Mouse (Mus musculus): ENCODE results near the gene Ptprcap. TPM values are rescaled to one million over a fixed set of nuclear protein-coding genes. Genes with fewer than 3 reads are reported as not detected.

The Ptprcap gene
- polyA plus RNA-seq, 2 experiments from 2014 or later = 836 to 870 TPM

GRCm38 (mm10) chr19:4147782-4148490 lies 5.5 kb upstream of the Ptprcap start:
- ATAC-seq = no peak

- ATAC-seq = peak; percentile 98
These were observed 5.0 kb upstream of the Ptprcap start, which contains the start of gene Coro1b for GRCm38 (mm10) chr19:4148491-4148806. Gene Coro1b (plus strand): TSS chr19:4148619.

DNA sequence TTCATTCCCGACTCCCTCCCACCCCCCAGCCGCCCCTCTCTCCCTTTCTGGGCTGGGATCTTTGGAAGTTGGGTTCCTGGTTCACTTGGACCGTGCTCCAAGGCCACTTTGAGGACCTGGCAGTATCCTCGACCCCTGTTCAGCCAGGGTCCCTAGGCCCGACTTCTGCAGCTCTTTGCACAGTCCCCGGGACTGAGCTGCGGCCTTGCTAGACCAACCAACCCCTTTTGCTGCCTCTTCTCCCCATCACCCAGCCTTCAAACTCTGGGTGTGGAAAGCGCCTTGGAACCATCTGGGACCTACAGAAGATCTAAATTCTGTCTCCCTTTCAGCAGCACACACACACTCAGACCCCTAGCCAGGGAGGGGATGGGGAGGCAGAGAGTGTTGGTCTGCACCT lies 4.6 kb upstream of the Ptprcap start:
- no peak for ATAC-seq

DNA sequence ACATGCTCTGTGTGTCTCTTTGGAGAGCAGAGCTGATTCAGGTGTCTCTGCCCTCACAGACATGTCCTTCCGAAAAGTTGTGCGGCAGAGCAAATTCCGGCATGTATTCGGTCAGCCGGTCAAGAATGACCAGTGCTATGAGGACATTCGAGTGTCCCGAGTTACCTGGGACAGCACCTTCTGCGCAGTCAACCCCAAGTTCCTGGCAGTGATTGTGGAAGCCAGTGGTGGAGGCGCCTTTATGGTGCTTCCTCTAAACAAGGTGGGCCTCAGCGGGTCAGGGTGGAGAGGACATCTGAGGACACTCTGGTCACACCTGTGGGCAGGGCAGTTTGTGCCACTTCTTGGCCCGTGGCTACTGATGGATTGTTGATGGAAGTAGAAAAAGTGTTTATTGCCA lies 4.1 kb upstream of the Ptprcap start:
- ATAC-seq = no peak

GRCm38 (mm10) chr19:4149764-4150461 lies 3.5 kb upstream of the Ptprcap start:
- ATAC-seq = no peak

- ATAC-seq = no peak
These were observed 2.6 kb upstream of the Ptprcap start for GRCm38 (mm10) chr19:4150567-4151487.

DNA sequence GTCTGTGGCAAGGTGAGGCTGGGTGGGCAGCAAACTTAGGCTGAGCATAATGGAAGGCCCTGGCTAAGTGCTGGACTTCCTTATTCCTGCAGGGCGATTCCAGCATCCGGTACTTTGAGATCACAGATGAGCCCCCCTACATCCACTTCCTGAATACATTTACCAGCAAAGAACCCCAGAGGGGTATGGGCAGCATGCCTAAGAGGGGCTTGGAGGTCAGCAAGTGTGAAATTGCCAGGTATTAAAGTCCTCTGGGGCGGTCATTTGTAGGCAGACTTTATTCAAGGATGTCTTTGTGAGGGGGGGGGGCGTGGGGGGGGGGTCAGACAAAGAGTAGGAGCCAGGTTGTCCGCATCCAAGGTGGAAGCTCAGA lies 1.9 kb upstream of the Ptprcap start:
- no peak for ATAC-seq

DNA sequence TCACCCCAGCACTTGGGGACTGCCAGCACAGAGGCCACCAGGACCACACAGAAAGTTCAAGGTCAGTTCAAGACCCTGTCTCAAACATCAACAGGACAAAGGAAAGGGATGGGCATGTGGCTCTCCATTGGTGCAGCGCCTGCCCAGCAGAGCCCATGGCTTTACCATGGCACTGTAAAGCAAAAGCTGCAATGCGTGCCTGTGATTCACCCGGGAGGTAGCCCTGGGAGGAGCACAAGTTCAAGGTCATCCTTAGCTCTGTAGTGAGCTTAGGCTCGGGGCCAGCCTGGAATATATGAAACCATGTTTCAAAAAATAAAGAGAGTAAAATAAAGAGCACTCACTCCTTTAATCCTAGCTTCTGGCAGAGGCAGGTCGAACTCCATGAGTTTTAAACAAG lies 1.5 kb upstream of the Ptprcap start:
- ATAC-seq = no peak

DNA sequence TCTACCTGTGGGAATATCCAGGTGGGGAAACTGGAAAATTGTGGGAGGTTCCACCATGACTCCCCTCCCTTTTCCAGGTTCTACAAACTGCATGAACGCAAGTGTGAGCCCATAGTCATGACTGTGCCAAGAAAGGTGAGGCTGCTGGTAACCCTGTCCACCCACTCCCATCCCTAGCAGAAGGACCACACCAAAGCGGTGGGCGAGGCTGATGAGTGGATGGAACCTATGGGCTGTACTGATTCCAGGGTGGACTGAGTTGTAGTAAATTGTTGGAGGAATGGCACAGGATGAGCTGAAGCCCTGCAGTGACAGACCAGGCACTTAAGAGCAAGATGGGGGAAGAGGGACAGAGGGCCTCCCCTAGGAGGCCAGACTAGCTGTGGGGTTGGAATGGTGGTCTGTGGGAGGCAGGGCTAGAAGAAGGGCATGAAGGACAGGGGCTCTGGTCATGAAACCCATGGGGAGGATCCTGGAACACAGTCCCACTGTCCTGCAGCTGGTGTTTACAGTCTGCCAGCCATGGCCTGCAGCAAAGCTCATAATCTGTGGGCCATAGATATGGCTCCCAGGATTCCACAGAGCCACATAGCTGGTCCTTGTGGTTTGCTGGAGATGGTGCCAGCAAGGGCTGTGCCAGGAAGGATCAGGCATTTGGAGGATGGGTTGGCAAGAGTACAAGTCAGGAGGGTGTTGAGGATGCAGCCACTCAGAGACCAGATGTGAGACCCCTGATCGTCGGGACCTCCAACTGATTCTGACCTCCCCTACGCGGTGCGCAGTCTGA lies 766 bp upstream of the Ptprcap start:
- no peak for ATAC-seq

DNA sequence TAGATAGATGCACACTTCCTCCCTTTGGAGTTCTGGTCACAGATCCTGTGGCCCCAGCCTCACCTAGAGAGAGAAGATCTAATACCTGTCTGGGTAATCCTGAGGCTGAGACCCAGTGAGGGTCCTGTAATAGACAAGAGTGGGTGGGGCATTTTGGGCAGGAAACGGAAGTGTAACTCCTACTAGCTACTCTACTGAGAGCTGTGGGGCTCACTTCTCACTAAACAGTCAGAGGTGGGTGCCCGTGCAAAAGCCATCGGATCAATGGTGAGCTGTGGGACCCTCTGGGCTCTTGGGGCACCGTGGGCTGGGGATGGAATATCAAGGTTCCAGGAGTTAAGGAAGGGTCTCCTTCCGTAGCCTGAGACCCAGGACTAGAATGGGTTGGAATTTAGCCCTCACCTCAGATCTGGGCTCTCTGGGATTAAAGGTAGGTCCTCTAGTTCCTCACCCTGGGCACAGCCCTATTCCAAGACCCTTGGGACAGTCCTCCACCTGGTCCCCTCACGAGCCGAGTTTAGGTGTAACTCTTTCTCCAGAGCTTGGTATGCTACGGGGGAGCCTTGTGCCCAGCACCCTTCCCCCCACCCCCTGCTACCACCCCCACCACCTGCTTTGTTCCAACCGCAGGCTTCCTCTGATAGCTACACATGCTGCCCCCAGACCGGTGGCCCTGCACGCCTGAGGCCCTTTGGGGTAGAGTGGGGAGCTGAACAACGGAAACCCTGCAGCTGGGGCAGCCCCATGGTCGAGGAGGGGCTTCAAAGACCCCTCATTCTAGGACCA lies 1.2 kb downstream of the Ptprcap start:
- peak; percentile 84 for ATAC-seq

GRCm38 (mm10) chr19:4155223-4156072 lies 2.0 kb downstream of the Ptprcap start:
- ATAC-seq = peak; percentile 36

DNA sequence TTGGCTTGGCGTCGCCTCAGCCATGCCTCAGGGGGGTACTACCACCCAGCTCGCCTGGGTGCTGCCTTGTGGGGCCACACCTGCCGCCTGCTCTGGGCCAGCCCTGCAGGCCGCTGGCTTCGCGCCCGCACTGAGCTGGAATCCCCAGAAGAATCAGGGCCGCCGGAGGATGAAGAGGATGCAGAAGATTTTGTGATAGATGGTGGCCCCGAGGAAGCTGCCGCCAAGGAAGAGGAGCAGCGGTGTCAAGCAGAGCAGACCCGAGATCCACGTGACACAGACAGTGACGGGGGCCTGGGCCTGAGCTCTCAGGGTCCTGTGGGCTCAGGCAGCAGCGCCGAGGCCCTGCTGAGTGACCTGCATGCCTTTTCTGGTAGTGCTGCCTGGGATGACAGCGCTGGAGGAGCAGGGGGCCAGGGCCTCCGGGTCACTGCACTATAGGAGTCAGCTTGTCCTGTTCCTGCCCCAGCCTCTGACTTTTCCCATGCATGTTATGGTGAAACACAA lies 2.7 kb downstream of the Ptprcap start:
- ATAC-seq = no peak

- ATAC-seq = no peak
These were observed 3.4 kb downstream of the Ptprcap start for GRCm38 (mm10) chr19:4156771-4157170.

DNA sequence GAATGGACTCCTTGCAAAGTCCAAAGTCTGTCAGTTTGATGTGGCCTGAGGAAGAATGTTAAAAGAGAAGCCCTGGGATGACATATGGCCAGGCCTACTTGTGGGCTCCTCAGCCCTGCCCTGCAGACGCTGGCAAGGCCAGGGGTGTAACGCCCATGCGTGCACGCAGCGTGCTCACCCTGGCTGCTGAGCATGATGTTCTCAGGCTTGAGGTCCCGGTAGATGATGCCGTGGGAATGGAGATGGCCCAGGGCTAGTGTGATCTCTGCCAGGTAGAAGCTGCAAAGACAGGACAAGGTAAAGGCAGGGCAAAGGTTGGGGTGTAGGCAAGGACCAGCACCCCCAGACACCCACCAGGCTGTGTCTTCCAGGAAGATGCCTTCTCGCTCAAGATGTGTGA lies 5.6 kb downstream of the Ptprcap start:
- ATAC-seq = no peak

GRCm38 (mm10) chr19:4162646-4163542 lies 9.5 kb downstream of the Ptprcap start, which contains the start of gene Rps6kb2:
Gene Rps6kb2 (minus strand): TSS chr19:4163354.
- ATAC-seq = peak; percentile 98

- ATAC-seq = no peak
These were observed 10.1 kb downstream of the Ptprcap start for GRCm38 (mm10) chr19:4163543-4163887.

GRCm38 (mm10) chr19:4164100-4164499 lies 10.7 kb downstream of the Ptprcap start:
- ATAC-seq = no peak

- ATAC-seq = no peak
These were observed 11.3 kb downstream of the Ptprcap start for GRCm38 (mm10) chr19:4164721-4165120.

DNA sequence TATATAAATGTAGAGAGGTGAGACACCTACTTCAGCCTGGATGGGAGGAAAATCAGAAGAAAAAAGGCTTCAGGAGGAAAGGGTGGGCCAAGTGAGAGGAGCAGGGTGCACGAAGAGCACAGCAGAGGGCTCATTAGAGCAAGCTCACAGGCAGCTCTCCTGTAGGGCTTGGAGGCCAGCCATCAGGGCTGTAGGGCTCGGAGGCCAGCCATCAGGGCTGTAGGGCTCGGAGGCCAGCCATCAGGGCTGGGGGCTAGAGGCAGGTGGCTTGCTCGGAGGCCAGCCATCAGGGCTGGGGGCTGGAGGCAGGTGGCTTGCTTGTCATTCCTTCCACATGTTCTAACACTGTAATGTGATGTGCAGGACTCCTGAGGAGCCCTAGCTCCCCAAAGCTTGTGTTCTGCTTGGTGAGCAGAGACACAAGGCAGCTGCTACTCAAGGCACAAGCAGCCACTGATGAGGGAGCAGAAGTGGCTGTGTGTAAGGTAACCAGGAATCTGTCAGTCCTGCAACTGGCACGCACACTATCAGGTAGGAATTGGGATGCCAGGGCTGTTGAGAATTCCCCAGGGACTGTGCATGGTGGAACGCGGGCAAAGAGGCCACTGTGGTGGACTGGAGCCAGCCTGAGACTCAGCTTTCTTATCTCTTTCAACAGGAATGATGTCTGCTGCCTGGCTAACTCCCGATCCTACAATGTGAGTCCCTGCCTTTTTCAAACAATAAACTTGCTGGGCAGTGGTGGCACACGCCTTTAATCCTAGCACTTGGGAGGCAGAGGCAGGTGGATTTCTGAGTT lies 13.5 kb downstream of the Ptprcap start:
- no peak for ATAC-seq

All from CD4-positive, CD25-positive, alpha-beta regulatory T cell, adult 4 months (primary cell).